ENCODE assay signal across 8 mouse cellular contexts in the genomic region with DNA sequence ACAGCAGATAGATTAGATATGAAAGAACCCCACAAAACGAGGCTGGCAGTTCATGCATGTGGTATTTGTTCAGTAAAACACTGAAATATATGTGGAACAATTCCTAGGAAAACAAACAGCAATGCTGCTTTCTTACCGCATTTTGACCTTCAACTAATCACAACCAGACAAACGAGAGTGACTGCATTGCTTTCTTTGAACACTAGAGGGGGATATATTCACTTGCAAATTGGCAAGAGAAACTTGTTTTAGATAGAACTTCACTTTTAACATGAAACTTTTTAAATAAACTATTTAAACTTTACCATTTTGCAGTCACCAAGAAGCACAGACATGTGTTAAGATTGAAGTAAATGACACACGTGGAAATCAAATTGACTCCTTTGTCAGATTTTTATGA. TPM values are rescaled to one million over a fixed set of nuclear protein-coding genes. Genes with fewer than 3 reads are reported as not detected.
DNase-seq lines count a peak whose midpoint lies in the region; ATAC-seq and TF ChIP-seq lines count a peak whose summit lies in the region.

No protein-coding gene starts in this region.

- H3K27me3 ChIP-seq in hindbrain, postnatal 0 days (ENCODE audit: insufficient read depth, low read length), result no peaks in the 10 kb centered on the region
- H3K27me3 ChIP-seq in hindbrain, embryonic 13.5 days, result no peaks in the 10 kb centered on the region

- H3K9me3 ChIP-seq in hindbrain, postnatal 0 days (ENCODE audit: low read length), result no peaks in the 10 kb centered on the region
- H3K9me3 ChIP-seq in hindbrain, embryonic 13.5 days, result no peaks in the 10 kb centered on the region

- H3K9ac ChIP-seq in hindbrain, postnatal 0 days (replicated peaks; ENCODE audit: low read length), result no peak overlapping the region
- H3K9ac ChIP-seq in hindbrain, embryonic 13.5 days, result no peak overlapping the region

- H3K4me1 ChIP-seq in hindbrain, postnatal 0 days (ENCODE audit: insufficient read depth, low read length), result no peaks in the 10 kb centered on the region
- H3K4me1 ChIP-seq in hindbrain, embryonic 13.5 days (replicated peaks), result peaks cover under 1% of the 10 kb centered on the region; the same call in 1 of the 2 replicates

- no peak overlapping the region for H3K4me3 ChIP-seq in hindbrain, postnatal 0 days (ENCODE audit: low read length)
- no peak overlapping the region for H3K4me3 ChIP-seq in hindbrain, embryonic 13.5 days

- H3K4me2 ChIP-seq in hindbrain, postnatal 0 days (ENCODE audit: low read depth, low read length), result no peak overlapping the region
- H3K4me2 ChIP-seq in hindbrain, embryonic 13.5 days, result no peak overlapping the region

- no peak for ATAC-seq in hindbrain, postnatal 0 days
- no peak for ATAC-seq in hindbrain, embryonic 13.5 days (ENCODE audit: low FRiP score)
- peak; percentile 50 for ATAC-seq in common myeloid progenitor, adult 5-6 weeks (replicated peaks; ENCODE audit: low read depth, poor library complexity, severe bottlenecking)
- no peak for ATAC-seq in erythroid progenitor cell, adult 5-6 weeks (replicated peaks; ENCODE audit: low FRiP score, poor library complexity, severe bottlenecking)

- WGBS in hindbrain, postnatal 0 days, result 2% methylated on average over 4 of the region's 4 CpGs
- 5% methylated on average over 4 of the region's 4 CpGs for WGBS in hindbrain, embryonic 13.5 days

- peak; percentile 83 for TF ChIP-seq CTCF in hindbrain, postnatal 0 days (IDR thresholded peaks at IDR 0.05; ENCODE audit: low read depth)

- H3K27ac ChIP-seq in hindbrain, postnatal 0 days, result no peak overlapping the region
- H3K27ac ChIP-seq in hindbrain, embryonic 13.5 days, result no peak overlapping the region

- no peaks in the 10 kb centered on the region for H3K36me3 ChIP-seq in hindbrain, postnatal 0 days (ENCODE audit: insufficient read depth, low read length)
- no peaks in the 10 kb centered on the region for H3K36me3 ChIP-seq in hindbrain, embryonic 13.5 days

- DNase-seq in hindbrain, postnatal 0 days (ENCODE audit: low spot score), result peak; percentile 86
- DNase-seq in thymus, postnatal 14 days, result peak; percentile 52
- no peak for DNase-seq in thymus, postnatal 25 days
- peak; percentile 80 for DNase-seq in lung, postnatal 36 days
- DNase-seq in adrenal gland, adult 2 months, result no peak

RNA-seq across cellular contexts. Expression of a gene that starts 8.9 kb away (rescaled TPM):
- 1.4 and 11.7 TPM in 2 replicates for total RNA-seq in hindbrain, postnatal 0 days (2014; rRNA removed)
- polyA plus RNA-seq in hindbrain, postnatal 0 days (2015; fragmentation: Nextera tagmentation; extraction: Ambion mirVana), result 6.8 and 7.9 TPM in 2 replicates
- polyA plus RNA-seq in hindbrain, embryonic 13.5 days (2015; fragmentation: Nextera tagmentation; extraction: Ambion mirVana), result 8.5 and 11.3 TPM in 2 replicates
- not detected in 2 replicates for total RNA-seq in common myeloid progenitor, adult 5-6 weeks (2017)
- total RNA-seq in adrenal gland, adult 2 months (2021), result under 1 TPM; 0.23 to 0.59 TPM
- polyA plus RNA-seq in adrenal gland, adult 2 months (2012; rRNA removed), result not detected in 2 replicates
- not detected in 2 replicates for total RNA-seq in erythroid progenitor cell, adult 5-6 weeks (2015; ENCODE audit: low replicate concordance)
- total RNA-seq in erythroid progenitor cell, adult 5-6 weeks (2017; ENCODE audit: low replicate concordance), result not detected in 2 replicates

Comparison
In these comparisons a context has a peak if more than half of its experiments do, and no peak if none do; other contexts are left out.
1. DNase-seq: peak in hindbrain, postnatal 0 days (single experiment), thymus, postnatal 14 days (single experiment) and lung, postnatal 36 days (single experiment); none in thymus, postnatal 25 days (single experiment) and adrenal gland, adult 2 months (single experiment).